Mouse (Mus musculus) neural tube, embryonic 14.5 days (tissue): ENCODE data around the gene Lrrc74a. TPM values are rescaled to one million over a fixed set of nuclear protein-coding genes. Genes with fewer than 3 reads are reported as not detected.

Experiments
- ATAC-seq: fragments of 200-750 bp; cut with Nextera tagmentation; 2 replicates; pipeline ENCODE4 v1.8.0; 2017; ENCODE audit warnings: low read depth, mild to moderate bottlenecking, moderate TSS enrichment, moderate library complexity
- H3K27ac ChIP-seq: fragments of 300-500 bp; sonication (generic); 2 replicates; pipeline ENCODE4 v1.5.1; 2014; ENCODE audit warnings: low read depth, mild to moderate bottlenecking, control low read depth, low read length, moderate library complexity, mixed read lengths
- H3K27me3 ChIP-seq: fragments of 300-500 bp; sonication (generic); 2 replicates; pipeline ENCODE4 v1.6.1; 2014; ENCODE audit warnings: low read length; ENCODE audit not compliant: control insufficient read depth, insufficient read depth
- H3K36me3 ChIP-seq: fragments of 300-500 bp; sonication (generic); 2 replicates; pipeline ENCODE4 v1.6.1; 2014; ENCODE audit warnings: low read length, mixed read lengths; ENCODE audit not compliant: control insufficient read depth, insufficient read depth
- H3K4me1 ChIP-seq: fragments of 300-500 bp; sonication (generic); 2 replicates; pipeline ENCODE4 v1.6.1; 2014; ENCODE audit warnings: low read length; ENCODE audit not compliant: control insufficient read depth, insufficient read depth
- H3K4me2 ChIP-seq: fragments of 300-500 bp; sonication (generic); 2 replicates; pipeline ENCODE4 v1.6.1; 2014; ENCODE audit warnings: mild to moderate bottlenecking, low read depth, low read length, control low read depth
- H3K4me3 ChIP-seq: fragments of 300-500 bp; sonication (generic); 2 replicates; pipeline ENCODE4 v1.5.1; 2014; ENCODE audit warnings: low read depth, low read length, control low read depth, mixed read lengths
- H3K9ac ChIP-seq: fragments of 300-500 bp; sonication (generic); replicated peaks from 2 replicates; pipeline ENCODE4 v1.6.1; 2014; ENCODE audit warnings: low read depth, mild to moderate bottlenecking, control low read depth, low read length, mixed read lengths
- H3K9me3 ChIP-seq: fragments of 300-500 bp; sonication (generic); 2 replicates; pipeline ENCODE4 v1.6.1; 2016; ENCODE audit warnings: low read length; ENCODE audit not compliant: control insufficient read depth
- WGBS: fragments of 180-500 bp; shearing (Covaris S2); extraction: QIAGEN DNeasy Blood & Tissue Kit; methylation state at CpG from one replicate; pipeline ENCODE4 v1.1.7; 2014; 5-methylcytosine and 5-hydroxymethylcytosine counted together
- polyA plus RNA-seq: library from polyadenylated mRNA; unstranded; fragments of >200 nt; fragmentation: Nextera tagmentation; extraction: Ambion mirVana; gene quantifications from 2 replicates; pipeline ENCODE4 v1.2.1, GENCODE M21; 2014

Lrrc74a gene
- polyA plus RNA-seq, result not detected in 2 replicates

DNA sequence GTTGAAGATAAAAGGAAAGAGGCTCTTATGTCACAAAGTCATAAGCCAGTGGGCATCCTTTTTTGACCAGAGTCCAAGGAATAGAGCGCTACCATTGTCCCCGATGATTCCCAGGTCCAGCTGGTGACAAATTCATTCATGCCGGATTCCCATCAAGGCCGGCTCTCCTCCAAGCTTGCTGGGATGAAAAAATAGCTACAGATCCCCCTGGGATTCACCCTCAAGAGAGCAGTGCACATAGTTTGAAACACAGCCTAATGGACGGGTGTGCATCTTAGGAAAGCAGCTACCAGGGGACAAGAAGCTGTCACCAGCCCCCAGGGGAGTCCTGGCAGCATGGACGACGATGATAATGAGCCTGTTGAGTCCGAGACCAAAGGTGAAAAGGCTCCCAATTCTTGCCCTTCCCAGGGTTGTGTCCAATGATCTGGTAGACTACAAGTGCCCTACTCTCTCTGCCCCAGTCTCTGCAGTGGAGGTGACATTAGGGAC, at the start of gene Lrrc74a:
Gene Lrrc74a, plus strand, starts transcription at position 51 of the 492 bp plus-strand sequence.
- Histone ChIP-seq H3K27me3 (no peaks in the 10 kb centered on the region), H3K9ac (no peak within 1 kb of the TSS), H3K4me1 (no peaks in the 10 kb centered on the region), H3K27ac (no peak within 1 kb of the TSS), H3K4me3 (no peak within 1 kb of the TSS), H3K9me3 (no peaks in the 10 kb centered on the region), H3K4me2 (no peak within 1 kb of the TSS), H3K36me3 (no peaks in the 10 kb centered on the region)
- 85% methylated on average over 8 of the region's 8 CpGs for WGBS
- ATAC-seq, result no peak

DNA sequence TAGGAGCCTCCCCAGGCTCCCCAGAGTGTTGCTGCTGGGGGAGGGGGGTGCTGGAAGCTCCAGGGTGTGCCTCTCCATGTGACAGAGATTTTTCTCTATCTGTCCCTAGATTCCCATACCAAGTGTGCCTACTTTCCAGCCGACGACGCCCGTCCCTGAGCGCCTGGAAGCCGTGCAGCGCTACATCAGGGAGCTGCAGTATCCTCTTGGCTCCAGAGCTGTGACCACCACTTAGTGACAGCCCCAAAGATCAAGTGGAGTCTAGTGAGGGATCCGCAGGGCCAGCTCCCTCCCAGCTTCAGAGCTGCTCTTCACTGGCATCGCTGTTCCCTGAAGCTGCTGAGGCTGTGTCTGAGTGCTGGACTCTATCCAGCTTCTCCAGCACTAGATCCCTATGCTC, 48.9 kb upstream of the Lrrc74a start:
- H3K4me1 ChIP-seq, result peaks cover 22% of the 10 kb centered on the region
- H3K4me3 ChIP-seq, result no peak overlapping the region
- H3K27ac ChIP-seq, result no peak overlapping the region
- no peak overlapping the region for H3K4me2 ChIP-seq
- ATAC-seq, result no peak
- WGBS, result 84% methylated on average over 9 of the region's 9 CpGs
- no peak overlapping the region for H3K9ac ChIP-seq
- no peaks in the 10 kb centered on the region for H3K27me3 ChIP-seq
- H3K9me3 ChIP-seq, result no peaks in the 10 kb centered on the region
- H3K36me3 ChIP-seq, result peaks cover 23% of the 10 kb centered on the region

DNA sequence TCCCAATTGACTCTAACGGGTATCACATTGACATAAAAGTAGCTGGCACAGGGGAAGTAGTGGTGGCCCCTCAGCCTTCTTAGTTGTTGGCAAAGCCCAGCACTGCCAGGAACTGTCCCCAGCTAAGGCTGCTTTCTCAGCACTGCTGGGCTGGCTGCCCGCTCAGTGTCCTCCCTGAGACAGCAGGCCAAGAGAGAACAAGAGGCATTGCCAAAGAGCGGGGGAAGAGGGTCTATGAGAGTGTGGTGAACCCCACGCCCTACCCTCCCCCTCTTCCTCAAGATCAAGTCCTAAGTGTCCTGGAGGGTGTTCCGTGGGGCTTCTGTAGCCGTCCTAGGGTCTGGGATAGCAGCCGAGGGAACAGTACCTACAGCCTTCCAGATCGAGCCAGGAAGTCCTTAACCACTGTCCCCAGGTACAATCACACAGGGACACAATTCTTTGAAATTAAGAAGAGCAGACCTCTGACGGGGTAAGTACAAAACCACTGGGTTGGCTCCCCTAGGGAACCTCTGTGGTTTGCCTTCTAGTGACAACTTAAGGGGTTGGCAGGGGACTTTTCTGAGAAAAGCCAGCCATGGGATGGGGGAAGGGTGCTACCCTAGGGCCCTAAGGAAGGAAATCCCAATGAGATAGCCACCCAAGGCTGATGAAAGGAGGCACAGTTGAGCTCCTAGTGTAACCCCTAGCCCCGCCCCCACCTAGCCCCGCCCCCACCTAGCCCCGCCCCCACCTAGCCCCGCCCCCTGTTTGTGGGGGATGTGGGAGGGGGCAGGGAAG, 47.4 kb upstream of the Lrrc74a start:
- Histone ChIP-seq H3K27me3 (no peaks in the 10 kb centered on the region), H3K4me2 (no peak overlapping the region), H3K9ac (no peak overlapping the region), H3K4me1 (peaks cover 19% of the 10 kb centered on the region), H3K9me3 (no peaks in the 10 kb centered on the region), H3K4me3 (no peak overlapping the region), H3K27ac (no peak overlapping the region), H3K36me3 (peaks cover 36% of the 10 kb centered on the region)
- ATAC-seq, result no peak
- 62% methylated on average over 13 of the region's 13 CpGs for WGBS

DNA sequence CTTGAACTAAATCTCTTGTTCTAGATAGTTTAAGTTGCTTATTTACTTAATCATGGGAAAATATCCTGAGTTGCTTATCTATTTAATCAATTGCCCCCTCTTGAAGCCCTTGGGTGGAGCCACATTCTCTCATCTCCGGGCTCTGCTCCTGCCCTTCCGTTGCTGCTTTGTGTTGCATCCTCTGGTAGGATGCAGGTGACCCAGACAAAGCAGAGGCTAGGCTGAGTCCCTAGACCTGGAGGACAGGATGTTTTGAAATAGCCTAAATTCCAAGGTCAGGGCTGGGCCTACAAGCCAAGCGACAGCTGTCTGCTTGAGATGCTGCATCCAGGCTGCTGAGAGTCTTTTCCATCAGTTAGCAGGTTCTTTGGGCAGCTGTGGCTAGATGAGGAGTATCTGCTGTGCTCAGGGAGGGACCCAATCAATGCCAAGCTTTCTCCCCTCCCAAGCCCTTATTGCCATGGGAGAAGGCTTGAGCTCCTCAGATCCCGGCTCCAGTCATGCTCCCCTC, 46.7 kb upstream of the Lrrc74a start:
- Histone ChIP-seq H3K27ac (no peak overlapping the region), H3K4me2 (no peak overlapping the region), H3K27me3 (no peaks in the 10 kb centered on the region), H3K4me3 (no peak overlapping the region), H3K9ac (no peak overlapping the region), H3K36me3 (peaks cover 42% of the 10 kb centered on the region), H3K9me3 (no peaks in the 10 kb centered on the region), H3K4me1 (peaks cover 11% of the 10 kb centered on the region; the same call in 1 of the 2 replicates)
- ATAC-seq, result no peak
- WGBS, result 74% methylated on average over 4 of the region's 4 CpGs

DNA sequence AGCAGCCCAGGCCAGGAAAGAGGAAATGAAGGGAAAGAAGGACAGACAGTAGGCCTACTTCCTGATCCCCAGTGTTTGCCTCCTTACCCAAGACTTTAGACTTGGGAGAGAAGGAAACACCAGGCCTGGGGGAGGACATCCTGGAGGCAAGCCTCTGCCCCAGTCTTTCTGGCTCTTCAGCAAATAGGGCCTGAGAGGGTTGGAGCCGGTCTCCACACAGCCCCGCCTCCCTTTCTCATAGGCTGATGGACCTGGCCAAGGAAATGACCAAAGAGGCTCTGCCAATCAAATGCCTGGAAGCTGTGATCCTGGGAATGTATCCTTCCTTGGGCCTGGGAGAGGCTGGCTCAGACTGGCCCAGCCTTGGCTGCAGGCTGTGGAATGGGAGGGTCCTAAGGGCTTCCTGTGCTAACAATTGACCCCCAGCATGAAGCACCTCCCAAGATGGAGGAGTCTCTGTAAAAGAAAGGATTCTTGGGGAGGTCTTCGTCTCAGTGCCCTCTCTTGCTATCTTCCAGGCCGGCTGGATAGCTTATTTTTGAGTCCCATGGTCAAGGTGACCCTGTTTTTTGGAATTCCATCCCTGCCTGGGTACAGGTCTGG, 46.1 kb upstream of the Lrrc74a start:
- H3K27ac ChIP-seq, result no peak overlapping the region
- H3K9ac ChIP-seq, result no peak overlapping the region
- no peaks in the 10 kb centered on the region for H3K9me3 ChIP-seq
- no peak overlapping the region for H3K4me3 ChIP-seq
- ATAC-seq, result no peak
- H3K27me3 ChIP-seq, result no peaks in the 10 kb centered on the region
- H3K4me1 ChIP-seq, result peaks cover 6% of the 10 kb centered on the region; the same call in 1 of the 2 replicates
- H3K36me3 ChIP-seq, result peaks cover 43% of the 10 kb centered on the region
- 86% methylated on average over 4 of the region's 4 CpGs for WGBS
- no peak overlapping the region for H3K4me2 ChIP-seq

DNA sequence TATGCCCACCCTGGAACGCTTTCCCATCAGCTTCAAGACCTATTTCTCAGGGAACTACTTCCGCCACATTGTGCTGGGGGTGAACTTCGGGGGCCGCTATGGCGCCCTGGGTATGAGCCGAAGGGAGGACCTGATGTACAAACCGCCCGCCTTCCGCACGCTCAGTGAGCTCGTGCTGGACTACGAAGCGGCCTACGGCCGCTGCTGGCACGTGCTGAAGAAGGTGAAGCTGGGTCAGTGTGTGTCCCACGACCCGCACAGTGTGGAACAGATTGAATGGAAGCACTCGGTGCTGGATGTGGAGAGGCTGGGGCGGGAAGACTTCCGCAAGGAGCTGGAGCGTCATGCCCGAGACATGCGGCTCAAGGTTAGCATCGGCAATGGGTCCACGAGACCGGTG, 45.3 kb upstream of the Lrrc74a start:
- H3K36me3 ChIP-seq, result peaks cover 43% of the 10 kb centered on the region
- WGBS, result 96% methylated on average over 27 of the region's 27 CpGs
- H3K4me1 ChIP-seq, result no peaks in the 10 kb centered on the region
- no peaks in the 10 kb centered on the region for H3K27me3 ChIP-seq
- no peak overlapping the region for H3K4me2 ChIP-seq
- no peaks in the 10 kb centered on the region for H3K9me3 ChIP-seq
- no peak for ATAC-seq
- no peak overlapping the region for H3K4me3 ChIP-seq
- no peak overlapping the region for H3K9ac ChIP-seq
- no peak overlapping the region for H3K27ac ChIP-seq

DNA sequence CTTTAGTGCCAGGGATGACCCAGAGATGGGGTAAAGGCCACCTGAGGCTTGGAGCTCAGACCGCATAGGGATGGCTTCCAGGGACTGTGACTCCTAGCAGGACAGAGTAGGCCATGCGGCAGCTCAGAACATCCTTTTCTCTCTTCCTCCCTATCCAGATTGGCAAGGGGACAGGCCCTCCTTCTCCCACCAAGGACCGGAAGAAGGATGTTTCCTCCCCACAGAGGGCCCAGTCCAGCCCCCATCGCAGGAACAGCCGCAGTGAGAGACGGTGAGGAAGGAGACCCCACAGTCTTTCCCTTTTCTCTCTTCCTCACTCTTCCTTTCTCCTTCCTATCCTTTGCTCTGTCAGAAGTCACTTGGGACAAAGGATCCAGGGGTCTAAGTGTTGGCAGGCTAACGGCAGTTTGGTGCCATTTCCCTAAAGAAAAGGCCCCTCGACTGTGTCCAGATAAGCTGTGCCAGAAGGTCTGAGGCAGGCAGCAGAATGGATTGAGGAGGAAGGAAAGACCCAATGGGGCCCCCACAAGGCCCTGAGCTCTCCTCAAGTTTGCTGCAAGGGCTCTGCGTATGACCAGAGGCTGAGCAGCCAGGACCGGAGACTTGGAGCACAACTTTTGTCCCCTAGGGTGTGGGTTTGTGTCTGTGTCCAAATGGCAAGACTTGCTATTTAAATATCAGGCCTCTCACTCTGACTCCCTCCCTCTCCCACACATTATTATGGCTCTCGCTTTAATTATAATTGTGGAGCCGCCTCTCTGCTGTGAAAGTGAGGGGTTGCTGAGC, 43.3 kb upstream of the Lrrc74a start:
- peaks cover 52% of the 10 kb centered on the region for H3K36me3 ChIP-seq

DNA sequence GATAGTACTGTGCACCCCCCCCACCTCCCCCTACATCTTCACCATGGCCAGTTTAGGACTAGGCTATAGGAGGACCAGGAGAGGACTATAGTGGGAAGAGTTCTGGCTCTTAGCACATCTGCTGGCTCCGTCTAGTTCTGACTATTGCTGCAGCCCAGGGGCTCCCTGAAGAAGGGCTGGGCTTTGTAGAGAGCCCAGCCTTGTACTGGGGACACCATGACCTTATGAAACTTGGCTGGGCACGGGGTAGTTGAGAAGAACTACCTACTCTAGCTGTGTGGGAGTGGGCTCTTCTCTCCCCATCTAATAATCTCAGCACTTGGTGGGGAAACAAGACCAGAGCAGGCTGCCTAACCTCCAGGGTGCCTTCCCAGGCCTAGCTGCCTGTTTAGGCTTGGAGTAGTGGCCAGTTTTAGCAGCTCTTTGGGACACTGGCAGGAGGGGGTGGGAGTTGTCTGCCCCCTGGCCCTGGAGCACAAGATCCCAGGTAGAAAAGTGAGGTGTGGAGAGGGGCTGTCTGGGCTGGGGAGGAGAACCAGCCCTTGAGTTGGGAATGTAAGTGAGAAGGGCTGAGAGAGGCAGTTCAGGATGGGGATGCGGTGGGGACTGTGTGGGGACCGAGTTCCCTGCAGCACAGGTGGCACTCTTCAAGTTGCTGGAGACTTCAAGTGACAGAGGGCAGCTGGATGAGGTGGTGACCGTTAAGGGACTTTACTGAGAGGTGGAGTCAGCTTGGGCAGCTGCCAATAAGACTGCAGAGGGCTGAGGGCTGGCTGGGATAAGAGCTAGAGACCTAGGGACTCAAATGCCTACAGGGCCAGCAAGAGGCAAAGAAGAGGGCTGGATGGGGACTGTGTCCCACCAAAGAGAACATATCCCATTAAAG, 41.5 kb upstream of the Lrrc74a start:
- peaks cover 42% of the 10 kb centered on the region for H3K36me3 ChIP-seq
- H3K27ac ChIP-seq, result no peak overlapping the region
- no peak for ATAC-seq
- no peaks in the 10 kb centered on the region for H3K9me3 ChIP-seq
- no peaks in the 10 kb centered on the region for H3K27me3 ChIP-seq
- WGBS, result 66% methylated on average over 5 of the region's 5 CpGs
- H3K4me3 ChIP-seq, result no peak overlapping the region
- no peak overlapping the region for H3K4me2 ChIP-seq
- H3K4me1 ChIP-seq, result no peaks in the 10 kb centered on the region
- H3K9ac ChIP-seq, result no peak overlapping the region

More for the DNA sequence above, 43.3 kb upstream of the Lrrc74a start:
- H3K27me3 ChIP-seq, result no peaks in the 10 kb centered on the region
- H3K4me3 ChIP-seq, result no peak overlapping the region
- no peak overlapping the region for H3K9ac ChIP-seq
- WGBS, result 77% methylated on average over 12 of the region's 12 CpGs
- no peak for ATAC-seq
- H3K27ac ChIP-seq, result no peak overlapping the region
- no peaks in the 10 kb centered on the region for H3K4me1 ChIP-seq
- no peak overlapping the region for H3K4me2 ChIP-seq
- no peaks in the 10 kb centered on the region for H3K9me3 ChIP-seq
